Mouse (Mus musculus) G1E-ER4 (cell line): ENCODE data around the gene Cenpp. TPM values are rescaled to one million over a fixed set of nuclear protein-coding genes. Genes with fewer than 3 reads are reported as not detected.

Experiments used
- GATA1 ChIP-seq: IDR thresholded peaks from one replicate; pipeline ENCODE4 v1.8.0; 2012; ENCODE audit warnings: low read length, inconsistent platforms
- polyA plus RNA-seq: library from polyadenylated mRNA; stranded (reverse); fragments of >175 nt; gene quantifications from 2 replicates; pipeline ENCODE4 v1.2.3, GENCODE M21; 2012

Gene Cenpp
- polyA plus RNA-seq, 1 experiment, result 9.6 TPM

DNA sequence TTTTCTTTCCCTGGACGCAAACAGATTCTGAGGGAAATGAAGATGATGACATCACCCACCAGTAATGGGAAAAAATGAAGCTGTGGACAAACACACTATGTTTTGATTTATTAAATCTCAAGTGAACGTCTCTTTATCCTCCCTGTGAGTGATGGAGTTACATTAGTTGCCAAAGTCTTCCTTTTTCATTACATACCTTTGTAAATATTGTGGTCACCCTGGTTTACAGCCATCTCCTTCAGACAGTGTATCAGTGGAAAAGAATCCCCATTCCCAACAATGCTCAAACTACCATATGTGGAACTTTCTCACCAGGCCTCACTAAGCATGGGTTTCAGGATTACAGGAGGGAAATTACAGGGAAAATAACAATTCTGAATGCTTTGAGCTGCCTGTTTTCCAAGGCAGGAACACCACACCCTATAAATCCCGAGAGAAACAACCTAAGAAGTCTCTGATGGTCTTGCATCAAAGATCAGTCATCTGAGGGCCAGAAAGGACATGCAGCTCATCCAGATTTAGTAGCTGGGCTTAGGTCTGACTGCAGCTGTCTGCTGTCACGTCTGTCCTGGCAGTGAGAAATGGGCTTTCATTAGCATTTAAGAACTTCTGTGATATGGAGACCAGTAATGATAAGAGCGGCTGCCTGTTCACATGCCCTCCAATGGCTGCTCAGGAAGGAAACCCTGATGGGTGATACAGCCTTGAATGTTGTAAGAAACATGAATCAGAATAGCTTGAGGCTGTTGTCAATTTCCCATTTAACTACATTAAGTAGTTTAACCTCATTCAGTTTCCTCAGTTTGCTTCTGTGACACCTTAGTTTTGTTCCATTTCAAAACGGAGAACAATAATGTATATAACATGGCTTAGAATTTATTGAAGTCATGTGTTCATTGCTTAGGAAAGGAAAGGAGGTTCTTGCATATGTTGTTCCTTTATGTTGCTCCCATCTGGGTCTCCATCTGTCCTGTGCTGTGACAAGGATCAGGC lies 159.9 kb downstream of the Cenpp start, which contains the start of gene Tes3-ps:
Tes3-ps (plus strand) TSS at position 943 of the 993 bp plus-strand sequence.
- no peak for TF ChIP-seq GATA1

DNA sequence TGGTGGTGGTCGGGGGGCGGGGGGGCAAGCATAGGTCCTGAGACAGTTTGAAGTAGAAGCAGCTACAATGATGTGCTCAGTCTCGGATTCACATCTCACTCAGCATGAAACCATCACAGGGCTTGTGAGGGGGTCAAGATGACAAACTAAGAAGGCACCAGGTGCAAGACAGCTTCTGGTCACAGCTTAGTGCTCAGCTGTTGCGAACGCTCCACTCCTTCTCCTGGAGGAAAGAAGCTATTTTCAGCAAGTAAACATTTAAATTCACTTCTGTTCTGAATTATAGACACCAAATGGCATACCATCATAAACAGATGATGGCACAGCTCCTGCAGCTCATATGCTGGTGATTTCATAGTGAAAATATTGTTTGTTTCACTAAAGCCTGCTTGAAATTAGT lies 167.2 kb downstream of the Cenpp start:
- no peak for TF ChIP-seq GATA1

GRCm38 (mm10) chr13:49480551-49480950 lies 172.0 kb downstream of the Cenpp start:
- no peak for TF ChIP-seq GATA1

DNA sequence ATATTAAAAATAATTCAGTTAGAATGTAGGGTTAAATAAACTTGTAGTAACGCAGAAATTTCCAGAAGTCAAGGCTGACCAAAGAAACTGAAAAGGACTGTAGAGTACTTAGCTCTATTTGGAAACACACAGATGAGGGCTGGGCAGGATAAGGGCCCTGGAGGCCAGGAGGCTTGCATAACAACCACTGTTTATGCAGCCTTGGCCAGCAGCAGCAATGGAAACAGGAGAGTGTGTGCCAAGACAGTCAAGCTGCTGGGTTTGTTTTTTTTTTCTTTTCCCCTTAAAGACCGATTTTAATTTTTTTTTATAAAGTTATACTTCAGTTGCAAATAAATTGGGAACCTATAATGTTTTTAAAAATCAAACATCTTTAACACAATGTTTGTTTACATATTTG lies 172.5 kb downstream of the Cenpp start:
- TF ChIP-seq GATA1, result no peak

DNA sequence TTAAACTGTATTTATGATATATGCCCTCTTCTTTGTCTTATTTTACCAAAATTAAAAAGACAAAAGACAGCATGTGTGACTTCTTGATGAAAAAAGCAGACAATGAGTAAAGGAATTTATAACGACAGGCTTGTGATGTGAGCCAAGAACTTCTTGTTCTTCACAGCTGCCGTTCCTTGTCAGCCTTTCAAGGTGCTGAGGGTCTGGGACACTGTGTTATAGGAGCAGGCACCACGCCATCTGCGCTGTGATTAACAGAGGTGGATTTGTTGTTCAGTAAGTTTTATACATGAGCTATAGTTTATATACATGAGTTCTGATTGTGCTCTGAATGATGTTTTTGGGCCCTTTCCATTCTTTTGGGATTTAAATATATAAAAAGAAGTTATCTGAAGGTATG lies 173.2 kb downstream of the Cenpp start:
- TF ChIP-seq GATA1, result no peak

GRCm38 (mm10) chr13:49478851-49479374 lies 173.7 kb downstream of the Cenpp start:
- no peak for TF ChIP-seq GATA1

DNA sequence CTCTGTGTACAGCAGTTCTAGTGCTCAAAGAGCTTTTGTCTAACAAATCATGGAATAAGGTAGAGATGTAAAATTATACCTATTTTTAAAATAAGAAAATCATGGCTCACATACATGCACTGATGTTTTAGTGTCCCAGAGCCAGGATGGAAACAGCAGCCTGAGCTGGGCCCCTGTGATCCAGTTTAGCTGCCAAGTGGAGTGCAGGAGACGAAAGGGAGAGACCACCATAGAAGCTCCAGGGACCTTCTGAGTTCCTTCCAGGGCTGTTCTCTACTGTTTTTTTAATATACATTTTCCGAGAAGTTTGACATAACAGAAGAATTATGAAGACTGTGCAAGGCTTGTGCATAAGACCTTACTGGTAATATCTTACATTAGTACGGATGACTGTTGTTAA lies 174.7 kb downstream of the Cenpp start:
- TF ChIP-seq GATA1, result no peak

DNA sequence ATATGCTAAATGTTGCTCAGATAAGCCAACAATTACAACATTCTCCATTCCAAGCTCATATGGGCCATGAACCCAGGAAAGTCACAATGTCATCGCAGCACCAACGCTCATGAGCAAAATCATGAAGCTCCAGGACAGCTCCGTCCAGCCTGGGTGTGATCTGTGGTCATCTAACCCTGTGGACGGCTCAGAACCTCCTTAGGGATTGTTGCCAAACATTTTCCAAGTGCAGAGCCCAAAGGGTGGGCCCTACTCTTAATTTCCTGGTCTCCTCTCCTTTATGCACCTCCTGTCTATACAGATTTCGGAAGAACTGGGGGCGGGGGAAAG lies 179.9 kb downstream of the Cenpp start:
- TF ChIP-seq GATA1, result no peak

GRCm38 (mm10) chr13:49471981-49472675 lies 180.5 kb downstream of the Cenpp start:
- TF ChIP-seq GATA1, result no peak

DNA sequence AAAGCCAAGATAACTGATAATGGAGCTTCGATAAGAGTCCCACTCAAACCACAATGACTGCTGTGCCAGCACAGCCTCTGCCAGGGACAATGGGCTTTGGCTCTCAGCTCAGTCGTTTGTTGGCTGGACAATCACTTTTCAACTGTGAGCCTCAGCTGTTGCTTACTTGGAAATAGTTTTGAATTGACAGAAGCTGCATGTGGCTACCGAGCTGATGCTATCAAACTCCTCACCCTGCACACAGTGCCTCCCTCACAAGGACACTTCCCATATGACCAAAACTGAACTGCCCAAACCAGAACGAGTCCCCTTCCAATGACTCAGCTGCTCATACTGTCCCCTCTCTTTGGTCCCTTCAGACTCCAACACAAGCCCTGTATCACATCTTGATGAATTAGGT lies 181.8 kb downstream of the Cenpp start:
- no peak for TF ChIP-seq GATA1

GRCm38 (mm10) chr13:49470319-49470718 lies 182.3 kb downstream of the Cenpp start:
- TF ChIP-seq GATA1, result no peak

GRCm38 (mm10) chr13:49469002-49469401 lies 183.6 kb downstream of the Cenpp start:
- TF ChIP-seq GATA1, result no peak

GRCm38 (mm10) chr13:49467585-49467984 lies 185.0 kb downstream of the Cenpp start:
- no peak for TF ChIP-seq GATA1

- TF ChIP-seq GATA1, result no peak
Observed at GRCm38 (mm10) chr13:49466393-49467075, 186.1 kb downstream of the Cenpp start.

- no peak for TF ChIP-seq GATA1
Observed at GRCm38 (mm10) chr13:49465875-49466274, 186.7 kb downstream of the Cenpp start.

DNA sequence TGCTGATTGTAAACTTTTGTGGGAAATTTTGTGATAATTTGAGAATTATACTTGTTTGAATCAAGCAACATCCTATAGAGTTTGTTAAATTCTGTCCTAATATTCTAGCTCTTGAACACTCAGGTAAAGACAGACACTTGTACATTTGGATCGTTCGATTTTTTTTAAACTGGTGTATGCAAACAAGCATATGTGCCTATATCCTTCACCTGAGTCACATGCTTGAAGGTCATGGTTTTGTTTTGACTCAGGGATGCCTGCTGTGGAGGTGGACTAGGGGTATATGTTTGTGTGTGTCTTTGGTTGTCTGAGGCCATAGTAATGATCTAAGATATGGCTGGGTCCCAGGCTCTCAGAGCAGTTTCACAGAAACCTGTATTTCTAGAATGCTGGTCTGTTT lies 189.7 kb downstream of the Cenpp start:
- TF ChIP-seq GATA1, result no peak
